Mouse (Mus musculus) adrenal gland, adult 8-10 months (tissue): ENCODE results near the gene Schip1. TPM values are rescaled to one million over a fixed set of nuclear protein-coding genes. Genes with fewer than 3 reads are reported as not detected.
"Not testable (repeated sequence)": the region's sequence is repeated elsewhere in the genome, so short reads cannot be mapped to it uniquely, and the experiment has no call there.

Experiments used
- DNase-seq: peaks from one replicate; pipeline ENCODE4 v3.0.0; 2022
- total RNA-seq, 4 experiments: library from RNA; stranded (reverse); gene quantifications; 2 replicates each; pipeline ENCODE4 v1.2.4; 2022

The Schip1 gene
- total RNA-seq, result 1 to 10 TPM; 7.6 to 8.7 (median 8.6) TPM

- DNase-seq, result no peak
These were observed at the start of gene Schip1 for GRCm38 (mm10) chr3:68064731-68065130. TSS of gene Schip1 (plus strand) at chr3:68064802.

- no peak for DNase-seq
These were observed 48.8 kb upstream of the Schip1 start for GRCm38 (mm10) chr3:68015786-68016185.

GRCm38 (mm10) chr3:68019401-68019800 lies 45.2 kb upstream of the Schip1 start:
- no peak for DNase-seq

GRCm38 (mm10) chr3:68036097-68036496 lies 28.5 kb upstream of the Schip1 start:
- DNase-seq, result no peak

GRCm38 (mm10) chr3:68042951-68043350 lies 21.7 kb upstream of the Schip1 start:
- no peak for DNase-seq

- no peak for DNase-seq
These were observed 18.9 kb upstream of the Schip1 start for GRCm38 (mm10) chr3:68045475-68046416.

- no peak for DNase-seq
These were observed 11.1 kb upstream of the Schip1 start for GRCm38 (mm10) chr3:68053538-68053937.

GRCm38 (mm10) chr3:68055071-68055470 lies 9.5 kb upstream of the Schip1 start:
- no peak for DNase-seq

- peak; percentile 22 for DNase-seq
These were observed 8.0 kb upstream of the Schip1 start for GRCm38 (mm10) chr3:68056373-68057275.

GRCm38 (mm10) chr3:68059162-68059800 lies 5.3 kb upstream of the Schip1 start:
- DNase-seq, result no peak

GRCm38 (mm10) chr3:68071395-68072386 lies 7.1 kb downstream of the Schip1 start:
- no peak for DNase-seq

- DNase-seq, result no peak
These were observed 12.8 kb downstream of the Schip1 start for GRCm38 (mm10) chr3:68077406-68077805.

GRCm38 (mm10) chr3:68085024-68085423 lies 20.4 kb downstream of the Schip1 start:
- DNase-seq, result no peak

- no peak for DNase-seq
These were observed 27.5 kb downstream of the Schip1 start for GRCm38 (mm10) chr3:68092108-68092507.

GRCm38 (mm10) chr3:68096724-68097431 lies 32.3 kb downstream of the Schip1 start:
- no peak for DNase-seq

GRCm38 (mm10) chr3:68099561-68099960 lies 35.0 kb downstream of the Schip1 start:
- DNase-seq, result not testable (repeated sequence)

GRCm38 (mm10) chr3:68101343-68101742 lies 36.7 kb downstream of the Schip1 start:
- no peak for DNase-seq

GRCm38 (mm10) chr3:68105081-68105685 lies 40.6 kb downstream of the Schip1 start:
- DNase-seq, result no peak

GRCm38 (mm10) chr3:68121338-68121737 lies 56.7 kb downstream of the Schip1 start:
- DNase-seq, result no peak

- DNase-seq, result no peak
These were observed 61.8 kb downstream of the Schip1 start for GRCm38 (mm10) chr3:68126284-68126856.
